In the genomic region with DNA sequence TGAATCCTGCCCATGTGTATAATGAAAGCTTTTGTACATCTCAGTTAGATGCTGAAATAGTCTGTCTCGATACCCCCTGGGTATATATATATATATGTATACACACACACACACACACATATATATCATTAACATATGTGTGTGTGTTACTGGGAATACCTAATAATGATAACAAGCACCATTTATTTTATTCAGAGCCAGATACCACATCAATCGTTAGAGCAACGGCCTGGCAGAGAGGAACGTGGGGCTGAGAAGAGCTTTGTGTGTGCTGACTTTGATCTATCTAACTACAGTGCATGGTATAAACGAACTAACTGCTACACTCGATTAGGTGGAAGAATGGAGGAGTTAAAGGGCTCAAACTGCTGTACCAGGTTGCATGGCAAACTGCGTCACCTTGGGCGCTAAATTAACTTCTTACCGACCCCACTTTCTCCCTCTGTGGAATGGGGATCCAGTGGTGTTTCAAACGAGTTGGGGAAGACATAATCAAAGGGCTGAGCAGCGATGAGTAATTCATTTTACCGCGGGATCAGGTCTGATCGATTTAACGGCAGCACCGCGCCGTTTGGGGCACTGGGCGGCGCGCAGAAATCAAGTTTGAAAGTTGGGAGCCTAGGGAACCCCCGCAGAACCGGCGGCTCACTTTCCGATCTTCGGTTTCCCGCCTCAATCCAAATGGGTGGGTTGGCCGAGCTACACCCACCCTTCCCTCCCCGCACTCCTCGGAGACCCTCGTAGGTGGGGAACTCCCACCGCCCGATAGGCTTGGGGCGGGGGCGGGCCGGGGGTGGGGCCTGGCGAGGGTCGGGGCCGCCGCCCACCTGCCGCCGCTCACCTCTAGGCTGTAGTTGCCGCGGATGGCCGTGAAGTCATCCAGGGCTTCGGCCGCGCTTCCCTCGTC, we compare ENCODE assay signal across 8 mouse cellular contexts. TPM values are rescaled to one million over a fixed set of nuclear protein-coding genes. Genes with fewer than 3 reads are reported as not detected.
DNase-seq lines count a peak whose midpoint lies in the region; ATAC-seq lines count a peak whose summit lies in the region.

No protein-coding gene starts in this region.

- H3K4me1 ChIP-seq in forebrain, embryonic 16.5 days (replicated peaks; ENCODE audit: control insufficient read depth, insufficient read depth, low read length) = peaks cover 7% of the 10 kb centered on the region
- H3K4me1 ChIP-seq in liver, embryonic 15.5 days (replicated peaks) = peaks cover 34% of the 10 kb centered on the region
- H3K4me1 ChIP-seq in neural tube, embryonic 14.5 days (ENCODE audit: control insufficient read depth, insufficient read depth, low read length) = peaks cover 2% of the 10 kb centered on the region; the same call in 1 of the 2 replicates

- H3K4me3 ChIP-seq in forebrain, embryonic 16.5 days (replicated peaks; ENCODE audit: low read length) = peak overlapping the region; percentile 94
- H3K4me3 ChIP-seq in liver, embryonic 15.5 days (replicated peaks) = peak overlapping the region; percentile 88
- H3K4me3 ChIP-seq in neural tube, embryonic 14.5 days (ENCODE audit: low read depth, low read length) = peak overlapping the region; percentile 80

- peak; percentile 17 for DNase-seq in right cerebral cortex, adult 18-20 months
- DNase-seq in right cerebral cortex, postnatal 25 days = no peak
- peak; percentile 10 to 12 for DNase-seq in adrenal gland, postnatal 4 days (ENCODE audit: low spot score in 2 of 2)
- DNase-seq in kidney, adult 18-20 months = peak; percentile 31
- no peak for DNase-seq in yolk sac, embryonic 10.5 days (ENCODE audit: low spot score)

- H3K36me3 ChIP-seq in forebrain, embryonic 16.5 days (ENCODE audit: control insufficient read depth, insufficient read depth) = peaks cover 3% of the 10 kb centered on the region
- peaks cover 31% of the 10 kb centered on the region for H3K36me3 ChIP-seq in liver, embryonic 15.5 days (replicated peaks)
- no peaks in the 10 kb centered on the region for H3K36me3 ChIP-seq in neural tube, embryonic 14.5 days (ENCODE audit: control insufficient read depth, insufficient read depth, low read length)

- peak overlapping the region; percentile 68 for H3K4me2 ChIP-seq in forebrain, embryonic 16.5 days (ENCODE audit: low read length)
- H3K4me2 ChIP-seq in liver, embryonic 15.5 days = peak overlapping the region; percentile 87
- H3K4me2 ChIP-seq in neural tube, embryonic 14.5 days (ENCODE audit: low read depth, low read length) = peak overlapping the region; percentile 79

- peak overlapping the region; percentile 90 for H3K9ac ChIP-seq in forebrain, embryonic 16.5 days (replicated peaks; ENCODE audit: low read depth, low read length)
- H3K9ac ChIP-seq in liver, embryonic 15.5 days = peak overlapping the region; percentile 95
- peak overlapping the region; percentile 88 for H3K9ac ChIP-seq in neural tube, embryonic 14.5 days (replicated peaks; ENCODE audit: low read depth, low read length)

- H3K27ac ChIP-seq in forebrain, embryonic 16.5 days (ENCODE audit: low read length) = peak overlapping the region; percentile 96
- H3K27ac ChIP-seq in liver, embryonic 15.5 days (replicated peaks) = peak overlapping the region; percentile 91
- H3K27ac ChIP-seq in neural tube, embryonic 14.5 days (ENCODE audit: low read depth, low read length) = peak overlapping the region; percentile 96

- H3K9me3 ChIP-seq in forebrain, embryonic 16.5 days (ENCODE audit: control insufficient read depth, low read length) = no peaks in the 10 kb centered on the region
- no peaks in the 10 kb centered on the region for H3K9me3 ChIP-seq in liver, embryonic 15.5 days (replicated peaks)
- no peaks in the 10 kb centered on the region for H3K9me3 ChIP-seq in neural tube, embryonic 14.5 days (ENCODE audit: control insufficient read depth, low read length)

- 1% methylated on average over 48 of the region's 49 CpGs for WGBS in forebrain, embryonic 16.5 days
- 1% methylated on average over 44 of the region's 49 CpGs for WGBS in liver, embryonic 15.5 days (ENCODE audit: insufficient replicate concordance)
- 1% methylated on average over 46 of the region's 49 CpGs for WGBS in neural tube, embryonic 14.5 days

- H3K27me3 ChIP-seq in forebrain, embryonic 16.5 days (replicated peaks; ENCODE audit: control insufficient read depth, insufficient read depth, low read length) = no peaks in the 10 kb centered on the region
- H3K27me3 ChIP-seq in liver, embryonic 15.5 days = no peaks in the 10 kb centered on the region
- H3K27me3 ChIP-seq in neural tube, embryonic 14.5 days (ENCODE audit: control insufficient read depth, insufficient read depth, low read length) = no peaks in the 10 kb centered on the region

- ATAC-seq in forebrain, embryonic 16.5 days = peak; percentile 81
- ATAC-seq in liver, embryonic 15.5 days (ENCODE audit: insufficient read depth) = peak; percentile 76
- peak; percentile 83 for ATAC-seq in neural tube, embryonic 14.5 days (ENCODE audit: low read depth)

RNA-seq across cellular contexts. Expression of gene Rbl1, which starts 0.6 kb away (rescaled TPM):
- 10 to 100 TPM; 18.1 to 20.3 TPM for total RNA-seq in adrenal gland, postnatal 4 days (2021)
- 10.1 and 11.1 TPM in 2 replicates for polyA plus RNA-seq in forebrain, embryonic 16.5 days (2015; fragmentation: Nextera tagmentation; extraction: Ambion mirVana)
- 19.7 and 20.9 TPM in 2 replicates for polyA plus RNA-seq in liver, embryonic 15.5 days (2015; fragmentation: Nextera tagmentation; extraction: Ambion mirVana)
- 5.7 and 6.2 TPM in 2 replicates for polyA plus RNA-seq in neural tube, embryonic 14.5 days (2014; fragmentation: Nextera tagmentation; extraction: Ambion mirVana)

Comparison
In these comparisons a context has a peak if more than half of its experiments do, and no peak if none do; other contexts are left out.
1. DNase-seq: peak in right cerebral cortex, adult 18-20 months (single experiment), adrenal gland, postnatal 4 days (2 of 2) and kidney, adult 18-20 months (single experiment); none in right cerebral cortex, postnatal 25 days (single experiment) and yolk sac, embryonic 10.5 days (single experiment).
2. Peak in every context shown above with its lines, with median percentiles within 50 percentile points of each other: ATAC-seq, H3K27ac ChIP-seq, H3K4me2 ChIP-seq, H3K4me3 ChIP-seq and H3K9ac ChIP-seq.